Mouse (Mus musculus) liver, embryonic 14.5 days (tissue): Measurements from ENCODE around the gene Dusp1. TPM values are rescaled to one million over a fixed set of nuclear protein-coding genes. Genes with fewer than 3 reads are reported as not detected.

ENCODE experiments used
- ATAC-seq: fragments of 200-750 bp; cut with Nextera tagmentation; 2 replicates; pipeline ENCODE4 v1.8.0; 2017; ENCODE audit warnings: moderate number of reproducible peaks, mild to moderate bottlenecking, moderate library complexity; ENCODE audit not compliant: insufficient read depth
- DNase-seq, 3 experiments: peaks; one replicate each; pipeline ENCODE4 v3.0.0-alpha.2; 2012 to 2013; ENCODE audit warnings: low read depth in 3 of 3, low spot score in 3 of 3
- H3K27ac ChIP-seq: fragments of 300-500 bp; sonication (generic); 2 replicates; pipeline ENCODE4 v1.5.1; 2014; ENCODE audit warnings: moderate library complexity, mild to moderate bottlenecking, control low read depth, inconsistent platforms
- H3K27me3 ChIP-seq: fragments of 300-500 bp; sonication (generic); 2 replicates; pipeline ENCODE4 v1.6.1; 2014; ENCODE audit warnings: mild to moderate bottlenecking, low read length, moderate library complexity; ENCODE audit not compliant: control insufficient read depth, insufficient read depth
- H3K36me3 ChIP-seq: fragments of 300-500 bp; sonication (generic); replicated peaks from 2 replicates; pipeline ENCODE4 v1.6.1; 2014; ENCODE audit warnings: low read depth; ENCODE audit not compliant: control insufficient read depth, insufficient read depth
- H3K4me1 ChIP-seq, 2 experiments: fragments of 200-500 bp in 1 of 2; fragments of 300-500 bp in 1 of 2; sonication (generic) in 1 of 2; replicated peaks; 2 replicates each; pipeline ENCODE4 v1.6.1; 2012 to 2014; ENCODE audit warnings: antibody characterized with exemption in 1 of 2, inconsistent platforms in 1 of 2, low read length in 1 of 2; ENCODE audit not compliant: control insufficient read depth in 2 of 2, insufficient read depth in 2 of 2
- H3K4me2 ChIP-seq: fragments of 300-500 bp; sonication (generic); 2 replicates; pipeline ENCODE4 v1.6.1; 2014; ENCODE audit warnings: low read depth, mild to moderate bottlenecking, control low read depth, moderate library complexity
- H3K4me3 ChIP-seq, 2 experiments: fragments of 200-500 bp in 1 of 2; fragments of 300-500 bp in 1 of 2; sonication (generic) in 1 of 2; 2 replicates each; pipeline ENCODE4 v1.5.1; 2012 to 2014; ENCODE audit warnings: low read depth in 2 of 2, low read length in 2 of 2, mild to moderate bottlenecking in 2 of 2, control low read depth in 1 of 2, inconsistent platforms in 1 of 2, moderate library complexity in 1 of 2; ENCODE audit not compliant: insufficient read depth in 1 of 2
- H3K9ac ChIP-seq: fragments of 300-500 bp; sonication (generic); replicated peaks from 2 replicates; pipeline ENCODE4 v1.6.1; 2014; ENCODE audit warnings: mild to moderate bottlenecking, control low read depth, moderate library complexity
- H3K9me3 ChIP-seq: fragments of 300-500 bp; sonication (generic); 2 replicates; pipeline ENCODE4 v1.6.1; 2016; ENCODE audit warnings: low read length, mixed read lengths; ENCODE audit not compliant: control insufficient read depth
- CTCF ChIP-seq: IDR thresholded peaks from 2 replicates; pipeline ENCODE4 v1.5.1; 2016; ENCODE audit warnings: antibody characterized with exemption, low read depth, control low read depth
- EP300 ChIP-seq: IDR thresholded peaks from 2 replicates; pipeline ENCODE4 v1.6.1; 2016; ENCODE audit warnings: antibody characterized with exemption, low read depth
- WGBS: fragments of 180-500 bp; shearing (Covaris S2); extraction: QIAGEN DNeasy Blood & Tissue Kit; methylation state at CpG from one replicate; pipeline ENCODE4 v1.1.7; 2014; ENCODE audit not compliant: insufficient replicate concordance; 5-methylcytosine and 5-hydroxymethylcytosine counted together
- polyA plus RNA-seq, 2 experiments: library from polyadenylated mRNA; depleted of rRNA in 1 of 2; stranded (reverse) in 1 of 2; unstranded in 1 of 2; fragments of >200 nt; fragmentation: Nextera tagmentation in 1 of 2; extraction: Ambion mirVana in 1 of 2; gene quantifications; 2 replicates each; pipeline versions ENCODE4 v1.2.1 to v1.2.3; 2012 to 2014

The Dusp1 gene
- polyA plus RNA-seq, 2 experiments = 25.0 to 25.9 TPM

- H3K36me3 ChIP-seq = no peaks in the 10 kb centered on the region; the same call in 1 of the 2 replicates
- WGBS = 81% methylated on average over 12 of the region's 12 CpGs
- H3K27ac ChIP-seq = no peak overlapping the region
- ATAC-seq (no peak), DNase-seq (no peak)
- H3K4me3 ChIP-seq = no peak overlapping the region
- no peak overlapping the region for H3K4me2 ChIP-seq
- no peaks in the 10 kb centered on the region for H3K9me3 ChIP-seq
- peaks cover 0 to 16% of the 10 kb centered on the region in 2 experiments; a peak in 2 of 4 replicates for H3K4me1 ChIP-seq
- TF ChIP-seq CTCF = no peak
- TF ChIP-seq EP300 = no peak
- H3K9ac ChIP-seq = no peak overlapping the region
- no peaks in the 10 kb centered on the region for H3K27me3 ChIP-seq
Measured at GRCm38 (mm10) chr17:26587961-26588487, 26.1 kb upstream of the Dusp1 start.

- no peak for TF ChIP-seq CTCF
- TF ChIP-seq EP300 = no peak
- no peak overlapping the region for H3K9ac ChIP-seq
- H3K36me3 ChIP-seq = no peaks in the 10 kb centered on the region; the same call in 1 of the 2 replicates
- ATAC-seq = peak; percentile 69
- no peaks in the 10 kb centered on the region for H3K9me3 ChIP-seq
- H3K27ac ChIP-seq = no peak overlapping the region
- H3K4me3 ChIP-seq = no peak overlapping the region
- no peak overlapping the region for H3K4me2 ChIP-seq
- DNase-seq = no peak
- H3K4me1 ChIP-seq = peaks cover 0 to 13% of the 10 kb centered on the region in 2 experiments; a peak in 2 of 4 replicates
- 68% methylated on average over 15 of the region's 15 CpGs for WGBS
- H3K27me3 ChIP-seq = no peaks in the 10 kb centered on the region
Measured at GRCm38 (mm10) chr17:26584558-26585136, 22.7 kb upstream of the Dusp1 start.

- Histone ChIP-seq H3K27ac (no peak overlapping the region), H3K9ac (no peak overlapping the region), H3K4me2 (no peak overlapping the region), H3K4me1 (peaks cover 0 to 13% of the 10 kb centered on the region in 2 experiments; a peak in 2 of 4 replicates), H3K9me3 (no peaks in the 10 kb centered on the region), H3K27me3 (no peaks in the 10 kb centered on the region), H3K36me3 (no peaks in the 10 kb centered on the region; the same call in 1 of the 2 replicates), H3K4me3 (no peak overlapping the region)
- 51% methylated on average over 4 of the region's 4 CpGs for WGBS
- ATAC-seq = peak; percentile 61
- TF ChIP-seq CTCF (no peak), EP300 (no peak)
- no peak for DNase-seq
Measured at GRCm38 (mm10) chr17:26584063-26584462, 22.1 kb upstream of the Dusp1 start.

GRCm38 (mm10) chr17:26583606-26584005 is 21.7 kb upstream of the Dusp1 start:
- H3K9me3 ChIP-seq = no peaks in the 10 kb centered on the region
- DNase-seq (no peak), ATAC-seq (no peak)
- 67% methylated on average over 6 of the region's 6 CpGs for WGBS
- H3K36me3 ChIP-seq = no peaks in the 10 kb centered on the region; the same call in 1 of the 2 replicates
- peaks cover 0 to 13% of the 10 kb centered on the region in 2 experiments; a peak in 2 of 4 replicates for H3K4me1 ChIP-seq
- no peak overlapping the region for H3K4me2 ChIP-seq
- H3K4me3 ChIP-seq = no peak overlapping the region
- no peak for TF ChIP-seq CTCF
- TF ChIP-seq EP300 = no peak
- H3K27me3 ChIP-seq = no peaks in the 10 kb centered on the region
- no peak overlapping the region for H3K27ac ChIP-seq
- H3K9ac ChIP-seq = no peak overlapping the region

- no peak for ATAC-seq
Measured at GRCm38 (mm10) chr17:26583056-26583455, 21.1 kb upstream of the Dusp1 start.

More at GRCm38 (mm10) chr17:26583056-26583455, 21.1 kb upstream of the Dusp1 start:
- H3K27ac ChIP-seq = no peak overlapping the region
- no peak overlapping the region for H3K9ac ChIP-seq
- no peak for DNase-seq
- whole genome bisulfite sequencing = 77% methylated on average over 9 of the region's 9 CpGs
- H3K36me3 ChIP-seq = no peaks in the 10 kb centered on the region; the same call in 1 of the 2 replicates
- TF ChIP-seq EP300 = no peak
- no peak for TF ChIP-seq CTCF
- peaks cover 0 to 13% of the 10 kb centered on the region in 2 experiments; a peak in 2 of 4 replicates for H3K4me1 ChIP-seq
- H3K4me2 ChIP-seq = no peak overlapping the region
- no peaks in the 10 kb centered on the region for H3K9me3 ChIP-seq
- no peak overlapping the region for H3K4me3 ChIP-seq
- H3K27me3 ChIP-seq = no peaks in the 10 kb centered on the region
